Mouse (Mus musculus) embryonic fibroblast, embryonic 13.5 days (primary cell): ENCODE results near the gene Ppcdc.

ENCODE experiments used
- CTCF ChIP-seq: IDR thresholded peaks from 2 replicates; pipeline ENCODE4 v1.5.1; 2011; ENCODE audit warnings: mild to moderate bottlenecking, control low read depth, low read length, moderate library complexity, borderline replicate concordance; ENCODE audit not compliant: insufficient read depth
- POLR2A ChIP-seq: IDR thresholded peaks from 2 replicates; pipeline ENCODE4 v1.6.1; 2011; ENCODE audit warnings: low read depth, mild to moderate bottlenecking, control low read depth, low read length, moderate library complexity

DNA sequence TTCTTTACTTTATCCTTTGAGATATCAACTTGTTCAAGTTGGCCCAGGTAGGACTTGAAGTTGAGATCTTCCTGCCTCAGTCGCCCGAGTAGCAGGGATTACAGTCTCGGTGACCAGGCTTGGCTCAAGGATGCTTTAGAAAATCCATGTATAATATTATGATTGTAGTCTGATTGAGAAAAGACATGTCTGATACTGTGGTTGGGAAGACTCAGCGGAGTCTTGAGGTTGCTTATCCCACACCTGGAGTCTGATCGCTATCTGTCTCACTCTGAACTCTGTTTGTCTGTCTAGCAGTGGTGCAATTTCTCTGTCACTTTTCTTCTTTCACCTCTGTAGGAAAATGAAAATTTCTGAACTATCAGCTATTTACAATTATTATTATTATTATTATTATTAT, 99.6 kb downstream of the Ppcdc start:
- TF ChIP-seq CTCF (no peak), POLR2A (no peak)
